In the genomic region with DNA sequence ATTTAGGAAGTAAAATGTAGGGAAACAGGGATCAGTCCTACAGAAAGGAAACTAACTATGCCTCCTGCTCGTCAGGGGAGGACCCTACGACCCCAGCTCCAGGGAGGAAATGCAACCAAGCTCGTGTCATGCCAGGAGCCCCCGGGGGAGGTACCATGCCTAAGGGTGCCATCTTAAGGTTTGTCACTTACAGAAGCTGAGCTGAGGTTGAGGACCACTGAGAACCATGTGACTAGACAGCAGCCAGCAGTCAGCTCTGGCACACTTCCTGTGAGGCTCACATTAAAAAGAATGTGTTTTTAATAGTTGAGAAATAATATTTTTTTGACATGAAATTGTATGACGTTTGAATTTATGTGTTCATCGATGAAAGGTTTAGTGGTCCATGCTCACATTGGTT, we compare ENCODE assay signal across 14 mouse cellular contexts.
"Had no signal": no experiment of that assay in that cellular context is flagged by ENCODE, and none has a peak within 500 bp of the region (broad histone marks: within the 10 kb centered on the region; RNA-seq: fewer than 3 reads in every experiment).

No protein-coding gene starts in this region.

- H3K9me3 ChIP-seq: limb, embryonic 13.5 days; midbrain, embryonic 13.5 days; neural tube, embryonic 12.5 days had no signal

- ATAC-seq: lung, postnatal 0 days; midbrain, embryonic 13.5 days had no signal

- H3K36me3 ChIP-seq: limb, embryonic 13.5 days; midbrain, embryonic 13.5 days; neural tube, embryonic 12.5 days had no signal

- H3K4me3 ChIP-seq: left cerebral cortex, adult 2 months; limb, embryonic 13.5 days; midbrain, embryonic 13.5 days; neural tube, embryonic 12.5 days had no signal

- DNase-seq: kidney, adult 8-10 months; kidney, postnatal 25 days; lung, adult 18-20 months; lung, postnatal 36 days; retina, postnatal 1 day; right cerebral cortex, postnatal 4 days; thymus, postnatal 25 days had no signal

- H3K4me2 ChIP-seq: limb, embryonic 13.5 days; midbrain, embryonic 13.5 days; neural tube, embryonic 12.5 days had no signal

- H3K27ac ChIP-seq: left cerebral cortex, adult 2 months; limb, embryonic 13.5 days; liver, embryonic 14.5 days; midbrain, embryonic 13.5 days; neural tube, embryonic 12.5 days; stomach, postnatal 0 days had no signal

- H3K9ac ChIP-seq: limb, embryonic 13.5 days; liver, embryonic 14.5 days; midbrain, embryonic 13.5 days; neural tube, embryonic 12.5 days had no signal

- H3K27me3 ChIP-seq: midbrain, embryonic 13.5 days; neural tube, embryonic 12.5 days had no signal

- H3K4me1 ChIP-seq: midbrain, embryonic 13.5 days had no signal
